In genomic region chr4:82804019-82804418, GRCm38 (mm10) we compare ENCODE assay signal across 12 mouse cellular contexts. TPM values are rescaled to one million over a fixed set of nuclear protein-coding genes. Genes with fewer than 3 reads are reported as not detected.
A peak's percentile ranks its signal among the peaks of the same experiment; 100 is the strongest.
DNase-seq lines count a peak whose midpoint lies in the region; ATAC-seq and TF ChIP-seq lines count a peak whose summit lies in the region.
"Had no signal": no experiment of that assay in that cellular context is flagged by ENCODE, and none has a peak within 500 bp of the region (broad histone marks: within the 10 kb centered on the region; RNA-seq: fewer than 3 reads in every experiment).

No protein-coding gene starts in this region.

- H3K9me3 ChIP-seq in heart, postnatal 0 days (replicated peaks; ENCODE audit: control insufficient read depth, low read length) = no peaks in the 10 kb centered on the region
- H3K9me3 ChIP-seq in heart, embryonic 10.5 days = no peaks in the 10 kb centered on the region
- H3K9me3 ChIP-seq in lung, embryonic 14.5 days (ENCODE audit: low read depth, low read length) = no peaks in the 10 kb centered on the region
- no peaks in the 10 kb centered on the region for H3K9me3 ChIP-seq in hindbrain, embryonic 16.5 days (ENCODE audit: control insufficient read depth, low read length)
- H3K9me3 ChIP-seq: lung, embryonic 15.5 days; neural tube, embryonic 15.5 days had no signal

- no peaks in the 10 kb centered on the region for H3K4me1 ChIP-seq in heart, postnatal 0 days (ENCODE audit: control insufficient read depth, insufficient read depth)
- no peaks in the 10 kb centered on the region for H3K4me1 ChIP-seq in heart, embryonic 10.5 days
- no peaks in the 10 kb centered on the region for H3K4me1 ChIP-seq in lung, embryonic 14.5 days (ENCODE audit: insufficient read depth)
- H3K4me1 ChIP-seq in hindbrain, embryonic 16.5 days (ENCODE audit: control insufficient read depth, insufficient read depth, low read depth, low read length) = no peaks in the 10 kb centered on the region
- H3K4me1 ChIP-seq: lung, embryonic 15.5 days; neural tube, embryonic 15.5 days had no signal

- no peak overlapping the region for H3K9ac ChIP-seq in heart, postnatal 0 days (replicated peaks; ENCODE audit: low read depth, low read length)
- no peak overlapping the region for H3K9ac ChIP-seq in lung, embryonic 14.5 days
- no peak overlapping the region for H3K9ac ChIP-seq in hindbrain, embryonic 16.5 days (ENCODE audit: low read depth, low read length)
- H3K9ac ChIP-seq: lung, embryonic 15.5 days; neural tube, embryonic 15.5 days had no signal

- H3K27me3 ChIP-seq in heart, postnatal 0 days (ENCODE audit: control insufficient read depth, insufficient read depth, low read length) = no peaks in the 10 kb centered on the region
- no peaks in the 10 kb centered on the region for H3K27me3 ChIP-seq in heart, embryonic 10.5 days (ENCODE audit: insufficient read depth, poor library complexity, severe bottlenecking)
- no peaks in the 10 kb centered on the region for H3K27me3 ChIP-seq in lung, embryonic 14.5 days (ENCODE audit: insufficient read depth, low read length)
- no peaks in the 10 kb centered on the region for H3K27me3 ChIP-seq in hindbrain, embryonic 16.5 days (replicated peaks; ENCODE audit: control insufficient read depth, insufficient read depth, low read length)
- H3K27me3 ChIP-seq: lung, embryonic 15.5 days; neural tube, embryonic 15.5 days had no signal

- WGBS in heart, postnatal 0 days = 26% methylated on average over 2 of the region's 2 CpGs
- WGBS in heart, embryonic 10.5 days = 30% methylated on average over 2 of the region's 2 CpGs
- 23% methylated on average over 2 of the region's 2 CpGs for WGBS in lung, embryonic 14.5 days
- 35% methylated on average over 2 of the region's 2 CpGs for WGBS in hindbrain, embryonic 16.5 days

- peak; percentile 62 for TF ChIP-seq CTCF in heart, postnatal 0 days (IDR thresholded peaks at IDR 0.05; ENCODE audit: low read depth)
- TF ChIP-seq CTCF in lung, embryonic 14.5 days (IDR thresholded peaks at IDR 0.05; ENCODE audit: low read depth) = peak; percentile 65

- no peak for ATAC-seq in heart, postnatal 0 days (ENCODE audit: insufficient read depth, low read depth)
- no peak for ATAC-seq in lung, embryonic 14.5 days (ENCODE audit: insufficient read depth)
- ATAC-seq in hindbrain, embryonic 16.5 days = no peak

- no peak overlapping the region for H3K4me3 ChIP-seq in heart, postnatal 0 days (ENCODE audit: low read depth, low read length)
- H3K4me3 ChIP-seq in heart, embryonic 10.5 days = no peak overlapping the region
- H3K4me3 ChIP-seq in lung, embryonic 14.5 days (ENCODE audit: low read depth, low read length) = no peak overlapping the region
- H3K4me3 ChIP-seq in hindbrain, embryonic 16.5 days (ENCODE audit: low read length) = no peak overlapping the region
- H3K4me3 ChIP-seq: lung, embryonic 15.5 days; neural tube, embryonic 15.5 days had no signal

- DNase-seq in heart, postnatal 0 days (ENCODE audit: low spot score) = peak; percentile 60
- DNase-seq in heart, embryonic 10.5 days (ENCODE audit: low spot score) = no peak
- peak; percentile 80 for DNase-seq in lung, embryonic 14.5 days
- DNase-seq in lung, postnatal 4 days = no peak
- peak; percentile 52 for DNase-seq in adipocyte (ENCODE audit: low spot score)
- DNase-seq in retina, postnatal 1 day = peak; percentile 57
- no peak for DNase-seq in Muller cell, postnatal 12 days (ENCODE audit: inconsistent ontology term)
- DNase-seq: gastrocnemius, postnatal 25 days; kidney, adult 8-10 months had no signal

- no peak overlapping the region for H3K27ac ChIP-seq in heart, postnatal 0 days (ENCODE audit: low read depth)
- no peak overlapping the region for H3K27ac ChIP-seq in heart, embryonic 10.5 days
- no peak overlapping the region for H3K27ac ChIP-seq in lung, embryonic 14.5 days (ENCODE audit: low read depth)
- no peak overlapping the region for H3K27ac ChIP-seq in hindbrain, embryonic 16.5 days (ENCODE audit: low read depth, low read length)
- H3K27ac ChIP-seq: lung, embryonic 15.5 days; neural tube, embryonic 15.5 days had no signal

- H3K4me2 ChIP-seq in heart, postnatal 0 days (ENCODE audit: low read depth, low read length) = no peak overlapping the region
- no peak overlapping the region for H3K4me2 ChIP-seq in lung, embryonic 14.5 days
- H3K4me2 ChIP-seq in hindbrain, embryonic 16.5 days (ENCODE audit: low read length) = no peak overlapping the region
- H3K4me2 ChIP-seq: lung, embryonic 15.5 days; neural tube, embryonic 15.5 days had no signal

- H3K36me3 ChIP-seq in heart, postnatal 0 days (replicated peaks; ENCODE audit: control insufficient read depth, insufficient read depth, low read length) = peaks cover 4% of the 10 kb centered on the region; the same call in 1 of the 2 replicates
- 0 out of 2 replicates have a peak, but pooled peaks cover 4% of the 10 kb centered on the region for H3K36me3 ChIP-seq in heart, embryonic 10.5 days
- 0 out of 2 replicates have a peak, but pooled peaks cover 4% of the 10 kb centered on the region for H3K36me3 ChIP-seq in lung, embryonic 14.5 days (ENCODE audit: insufficient read depth)
- H3K36me3 ChIP-seq in hindbrain, embryonic 16.5 days (ENCODE audit: control insufficient read depth, insufficient read depth, low read length) = no peaks in the 10 kb centered on the region
- H3K36me3 ChIP-seq: lung, embryonic 15.5 days; neural tube, embryonic 15.5 days had no signal

- TF ChIP-seq EP300 in heart, postnatal 0 days (IDR thresholded peaks at IDR 0.05; ENCODE audit: low read depth) = no peak

RNA-seq across cellular contexts. Expression of gene Zdhhc21, which starts 55.7 kb away (rescaled TPM):
- 14.2 and 32.1 TPM in 2 replicates for total RNA-seq in heart, postnatal 0 days (2014; rRNA removed; ENCODE audit: low replicate concordance)
- polyA plus RNA-seq in heart, postnatal 0 days (2015; fragmentation: Nextera tagmentation; extraction: Ambion mirVana) = 4.7 and 5.4 TPM in 2 replicates
- 13.0 and 15.9 TPM in 2 replicates for polyA plus RNA-seq in heart, embryonic 10.5 days (2016; fragmentation: Nextera tagmentation; extraction: Ambion mirVana)
- polyA plus RNA-seq in lung, embryonic 14.5 days (2014; fragmentation: Nextera tagmentation; extraction: Ambion mirVana) = 15.2 and 17.5 TPM in 2 replicates
- 19.2 and 20.9 TPM in 2 replicates for polyA plus RNA-seq in hindbrain, embryonic 16.5 days (2015; fragmentation: Nextera tagmentation; extraction: Ambion mirVana)

Comparison
In these comparisons a context has a peak if more than half of its experiments do, and no peak if none do; other contexts are left out.
1. DNase-seq: peak in heart, postnatal 0 days (single experiment), lung, embryonic 14.5 days (single experiment), adipocyte (single experiment) and retina, postnatal 1 day (single experiment); none in heart, embryonic 10.5 days (single experiment), lung, postnatal 4 days (0 of 2) and Muller cell, postnatal 12 days (single experiment).